Mouse (Mus musculus): ENCODE measurements around the gene Gm3646. TPM values are rescaled to one million over a fixed set of nuclear protein-coding genes. Genes with fewer than 3 reads are reported as not detected.

The Gm3646 gene
- not detected in 2 replicates for polyA plus RNA-seq (2012; rRNA removed)
- not detected in 2 replicates for polyA plus RNA-seq (2014; fragmentation: Nextera tagmentation; extraction: Ambion mirVana)

GRCm38 (mm10) chr1:39805243-39805979 is at the start of gene Gm3646:
TSS of gene Gm3646 (minus strand) at chr1:39805332.
- no peaks in the 10 kb centered on the region for H3K36me3 ChIP-seq (ENCODE audit: control insufficient read depth, insufficient read depth, low read length)
- WGBS: 64% methylated on average over 4 of the region's 4 CpGs

DNA sequence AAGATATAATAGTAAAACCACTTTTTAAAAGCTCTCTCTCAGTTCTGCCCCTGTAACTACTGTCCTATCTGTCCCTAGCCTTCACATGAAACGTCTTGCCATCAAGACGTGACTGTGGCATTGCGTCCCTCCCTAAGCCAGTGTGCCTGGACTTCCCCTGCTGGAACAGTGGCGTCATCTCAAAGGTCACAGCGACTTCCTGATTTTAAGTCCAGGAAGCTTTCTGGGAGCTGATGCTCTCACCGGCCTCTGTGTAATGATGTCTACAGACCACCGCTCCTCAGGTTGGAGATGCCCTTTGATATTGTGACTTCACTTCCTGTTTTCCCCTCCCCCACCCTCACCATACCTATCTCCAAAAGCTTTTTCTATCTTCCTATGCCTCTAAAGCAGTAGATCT is 41.9 kb upstream of the Gm3646 start:
- no peaks in the 10 kb centered on the region for H3K36me3 ChIP-seq (ENCODE audit: control insufficient read depth, insufficient read depth, low read length)
- WGBS: 86% methylated on average over 7 of the region's 7 CpGs
- ATAC-seq (ENCODE audit: low FRiP score, low read depth) (no peak), DNase-seq (ENCODE audit: low spot score) (no peak)
- TF ChIP-seq POLR2A (IDR thresholded peaks at IDR 0.05; ENCODE audit: borderline replicate concordance, extremely low read depth, insufficient read depth, insufficient read length): no peak
- no peak overlapping the region for H3K9ac ChIP-seq (ENCODE audit: low read depth, low read length, severe bottlenecking)
- H3K9me3 ChIP-seq (ENCODE audit: control insufficient read depth, low read length): no peaks in the 10 kb centered on the region
- H3K27ac ChIP-seq (replicated peaks; ENCODE audit: low read depth, low read length): no peak overlapping the region
- H3K4me2 ChIP-seq (replicated peaks; ENCODE audit: low read depth, low read length, severe bottlenecking): no peak overlapping the region
- no peaks in the 10 kb centered on the region for H3K27me3 ChIP-seq (ENCODE audit: control insufficient read depth, insufficient read depth, low read length)
- no peaks in the 10 kb centered on the region for H3K4me1 ChIP-seq (ENCODE audit: control insufficient read depth, insufficient read depth, low read length)
- H3K4me3 ChIP-seq (replicated peaks; ENCODE audit: low read length): no peak overlapping the region

More at GRCm38 (mm10) chr1:39805243-39805979, at the start of gene Gm3646:
- no peak for ATAC-seq (ENCODE audit: low FRiP score, low read depth)
- Histone ChIP-seq H3K4me2 (replicated peaks; ENCODE audit: low read depth, low read length, severe bottlenecking) (no peak within 1 kb of the TSS), H3K4me1 (ENCODE audit: control insufficient read depth, insufficient read depth, low read length) (no peaks in the 10 kb centered on the region), H3K9ac (ENCODE audit: low read depth, low read length, severe bottlenecking) (no peak within 1 kb of the TSS), H3K9me3 (ENCODE audit: control insufficient read depth, low read length) (no peaks in the 10 kb centered on the region), H3K27ac (replicated peaks; ENCODE audit: low read depth, low read length) (no peak within 1 kb of the TSS), H3K4me3 (replicated peaks; ENCODE audit: low read length) (no peak within 1 kb of the TSS), H3K27me3 (ENCODE audit: control insufficient read depth, insufficient read depth, low read length) (no peaks in the 10 kb centered on the region)
- no peak for DNase-seq (ENCODE audit: low spot score)
- no peak for TF ChIP-seq POLR2A (IDR thresholded peaks at IDR 0.05; ENCODE audit: borderline replicate concordance, extremely low read depth, insufficient read depth, insufficient read length)

- no peak overlapping the region for H3K9ac ChIP-seq (ENCODE audit: low read depth, low read length, severe bottlenecking)
- no peaks in the 10 kb centered on the region for H3K9me3 ChIP-seq (ENCODE audit: control insufficient read depth, low read length)
- 74% methylated on average over 4 of the region's 4 CpGs for WGBS
- ATAC-seq (ENCODE audit: low FRiP score, low read depth) (0 out of 2 replicates have a peak, but pooled peaks have one; percentile 26), DNase-seq (ENCODE audit: low spot score) (no peak)
- no peak overlapping the region for H3K4me2 ChIP-seq (replicated peaks; ENCODE audit: low read depth, low read length, severe bottlenecking)
- H3K27ac ChIP-seq (replicated peaks; ENCODE audit: low read depth, low read length): no peak overlapping the region
- H3K4me1 ChIP-seq (ENCODE audit: control insufficient read depth, insufficient read depth, low read length): no peaks in the 10 kb centered on the region
- H3K4me3 ChIP-seq (replicated peaks; ENCODE audit: low read length): no peak overlapping the region
- TF ChIP-seq POLR2A (IDR thresholded peaks at IDR 0.05; ENCODE audit: borderline replicate concordance, extremely low read depth, insufficient read depth, insufficient read length): no peak
- no peaks in the 10 kb centered on the region for H3K36me3 ChIP-seq (ENCODE audit: control insufficient read depth, insufficient read depth, low read length)
- no peaks in the 10 kb centered on the region for H3K27me3 ChIP-seq (ENCODE audit: control insufficient read depth, insufficient read depth, low read length)
Measured at GRCm38 (mm10) chr1:39846031-39846550, 41.0 kb upstream of the Gm3646 start.

GRCm38 (mm10) chr1:39843328-39843727 is 38.2 kb upstream of the Gm3646 start:
- Histone ChIP-seq H3K36me3 (ENCODE audit: control insufficient read depth, insufficient read depth, low read length) (no peaks in the 10 kb centered on the region), H3K9ac (ENCODE audit: low read depth, low read length, severe bottlenecking) (no peak overlapping the region), H3K4me2 (replicated peaks; ENCODE audit: low read depth, low read length, severe bottlenecking) (no peak overlapping the region), H3K27ac (replicated peaks; ENCODE audit: low read depth, low read length) (no peak overlapping the region), H3K27me3 (ENCODE audit: control insufficient read depth, insufficient read depth, low read length) (no peaks in the 10 kb centered on the region), H3K9me3 (ENCODE audit: control insufficient read depth, low read length) (no peaks in the 10 kb centered on the region), H3K4me1 (ENCODE audit: control insufficient read depth, insufficient read depth, low read length) (peaks cover 5% of the 10 kb centered on the region; the same call in 1 of the 2 replicates), H3K4me3 (replicated peaks; ENCODE audit: low read length) (no peak overlapping the region)
- no peak for DNase-seq (ENCODE audit: low spot score)
- ATAC-seq (ENCODE audit: low FRiP score, low read depth): no peak
- 83% methylated on average over 5 of the region's 5 CpGs for WGBS
- TF ChIP-seq POLR2A (IDR thresholded peaks at IDR 0.05; ENCODE audit: borderline replicate concordance, extremely low read depth, insufficient read depth, insufficient read length): no peak

DNA sequence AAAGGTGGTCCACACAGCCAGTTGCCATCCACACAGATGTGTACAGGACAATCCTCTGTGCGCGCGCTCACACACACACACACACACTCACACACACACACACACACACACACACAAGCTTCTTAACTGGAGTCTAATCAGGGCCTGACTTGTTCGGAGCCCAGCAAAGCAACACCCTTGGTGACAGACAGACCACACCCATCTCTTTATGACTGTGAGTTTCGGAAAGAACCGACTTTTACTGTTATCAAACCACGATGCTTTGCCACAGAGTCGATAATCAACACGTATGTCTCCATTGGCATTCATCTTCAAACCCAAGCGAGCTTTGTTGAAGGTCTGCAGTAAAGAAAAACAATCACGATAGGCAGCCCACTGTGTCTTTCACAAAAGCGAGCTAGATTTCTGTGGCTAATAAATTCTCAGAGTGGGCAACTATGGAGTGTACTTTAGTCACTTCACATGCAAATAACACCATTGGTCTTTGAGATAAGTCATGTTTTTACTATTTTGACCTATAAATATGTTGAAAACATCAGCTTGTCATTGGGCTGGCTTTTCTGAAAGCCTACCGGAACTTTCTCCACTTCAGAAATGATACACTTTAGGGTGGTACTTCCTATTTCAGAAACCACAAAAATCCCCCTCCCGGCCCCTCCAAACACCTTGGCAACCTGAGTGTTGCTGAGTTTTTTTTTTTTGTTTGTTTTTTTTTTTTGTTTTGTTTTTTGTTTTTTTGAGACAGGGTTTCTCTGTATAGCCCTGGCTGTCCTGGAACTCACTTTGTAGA is 37.3 kb upstream of the Gm3646 start:
- no peak for ATAC-seq (ENCODE audit: low FRiP score, low read depth)

More for the DNA sequence above, 37.3 kb upstream of the Gm3646 start:
- Histone ChIP-seq H3K4me3 (replicated peaks; ENCODE audit: low read length) (no peak overlapping the region), H3K4me2 (replicated peaks; ENCODE audit: low read depth, low read length, severe bottlenecking) (no peak overlapping the region), H3K9ac (ENCODE audit: low read depth, low read length, severe bottlenecking) (no peak overlapping the region), H3K4me1 (ENCODE audit: control insufficient read depth, insufficient read depth, low read length) (peaks cover 5% of the 10 kb centered on the region; the same call in 1 of the 2 replicates), H3K9me3 (ENCODE audit: control insufficient read depth, low read length) (no peaks in the 10 kb centered on the region), H3K36me3 (ENCODE audit: control insufficient read depth, insufficient read depth, low read length) (no peaks in the 10 kb centered on the region), H3K27ac (replicated peaks; ENCODE audit: low read depth, low read length) (no peak overlapping the region), H3K27me3 (ENCODE audit: control insufficient read depth, insufficient read depth, low read length) (no peaks in the 10 kb centered on the region)
- WGBS: 83% methylated on average over 14 of the region's 14 CpGs
- no peak for TF ChIP-seq POLR2A (IDR thresholded peaks at IDR 0.05; ENCODE audit: borderline replicate concordance, extremely low read depth, insufficient read depth, insufficient read length)
- no peak for DNase-seq (ENCODE audit: low spot score)

All from limb, embryonic 14.5 days (tissue).